Mouse (Mus musculus): ENCODE data around the gene Myog.

Myog gene

DNA sequence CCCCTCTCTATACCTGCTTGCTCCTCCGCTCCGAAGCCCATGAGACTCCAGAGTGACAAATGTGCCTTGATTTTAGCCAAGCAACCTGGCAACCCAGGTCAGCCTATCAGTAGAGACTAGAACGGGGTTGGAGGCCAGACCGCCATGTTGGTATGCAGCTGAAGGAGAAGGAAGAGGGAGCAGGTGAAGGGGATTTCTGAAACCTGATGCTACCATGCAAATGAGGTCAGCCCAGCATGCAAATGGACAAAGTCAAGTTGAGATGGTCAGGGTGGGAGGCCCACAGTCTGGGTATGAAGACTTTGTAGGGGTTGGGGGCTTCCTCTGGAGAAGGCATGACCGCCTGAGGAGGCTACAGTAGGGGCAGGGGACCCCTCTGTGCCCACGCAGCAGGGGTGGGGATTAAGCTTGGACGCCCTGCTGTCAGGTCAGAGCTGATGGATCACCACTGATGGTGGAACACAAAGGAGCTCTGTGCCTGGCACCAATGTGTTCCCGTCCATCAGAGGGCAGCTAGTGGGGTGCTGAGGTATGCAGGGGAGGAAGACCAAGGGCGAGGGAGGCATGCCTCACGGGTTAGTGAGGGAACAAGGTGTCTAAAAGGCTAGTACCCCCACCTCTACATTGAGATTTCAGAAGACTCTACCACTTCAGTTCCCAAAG is 4.2 kb upstream of the Myog start:
- DNase-seq (ENCODE audit: low read depth) = no peak

DNA sequence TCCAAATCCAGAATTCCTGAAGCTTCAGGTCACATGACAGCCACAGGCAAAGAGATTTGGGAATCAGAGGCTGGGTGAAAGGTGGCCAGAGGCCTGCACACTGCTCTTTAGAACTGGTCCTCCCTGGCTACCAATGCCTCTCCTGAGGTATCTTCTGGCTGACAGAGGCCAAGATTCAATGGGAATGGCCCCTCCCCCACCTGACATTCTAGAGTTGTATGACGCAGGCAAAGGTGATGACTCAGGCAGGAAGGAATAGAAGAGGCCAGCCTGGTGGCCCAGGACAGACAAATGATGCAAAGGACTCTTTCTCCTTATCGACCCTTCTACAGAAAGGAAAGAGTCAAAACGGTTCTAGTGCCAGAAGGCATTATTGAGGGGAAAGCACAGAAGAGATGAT is 1.6 kb upstream of the Myog start:
- no peak for DNase-seq (ENCODE audit: low read depth)

DNA sequence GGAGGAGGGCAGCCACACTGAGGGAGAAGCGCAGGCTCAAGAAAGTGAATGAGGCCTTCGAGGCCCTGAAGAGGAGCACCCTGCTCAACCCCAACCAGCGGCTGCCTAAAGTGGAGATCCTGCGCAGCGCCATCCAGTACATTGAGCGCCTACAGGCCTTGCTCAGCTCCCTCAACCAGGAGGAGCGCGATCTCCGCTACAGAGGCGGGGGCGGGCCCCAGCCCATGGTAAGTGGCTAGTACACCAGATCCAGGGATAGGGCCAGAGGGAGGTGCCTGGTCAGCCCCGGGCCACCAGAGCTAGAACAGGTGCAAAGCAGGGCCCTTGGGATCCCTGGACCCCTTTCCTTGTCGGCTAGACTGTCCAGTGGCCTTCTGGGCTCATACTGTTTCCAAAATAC is 511 bp downstream of the Myog start:
- DNase-seq (ENCODE audit: low read depth) = no peak

DNA sequence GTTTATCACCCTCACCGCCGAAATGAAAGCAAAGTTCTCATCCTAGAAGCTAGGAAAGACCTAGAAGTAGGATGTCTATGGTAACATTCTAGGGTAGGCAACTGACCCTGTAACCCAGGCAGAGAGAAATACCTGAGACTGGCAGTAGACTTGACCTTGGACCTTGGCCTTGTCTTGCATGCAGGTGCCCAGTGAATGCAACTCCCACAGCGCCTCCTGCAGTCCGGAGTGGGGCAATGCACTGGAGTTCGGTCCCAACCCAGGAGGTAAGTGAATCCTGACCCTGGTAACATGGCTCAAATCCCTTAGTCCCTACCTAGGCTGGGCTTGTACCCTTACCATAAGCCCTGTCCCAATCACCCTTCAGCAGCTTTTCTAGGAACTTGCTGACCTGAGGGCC is 1.1 kb downstream of the Myog start:
- DNase-seq (ENCODE audit: low read depth) = no peak

DNA sequence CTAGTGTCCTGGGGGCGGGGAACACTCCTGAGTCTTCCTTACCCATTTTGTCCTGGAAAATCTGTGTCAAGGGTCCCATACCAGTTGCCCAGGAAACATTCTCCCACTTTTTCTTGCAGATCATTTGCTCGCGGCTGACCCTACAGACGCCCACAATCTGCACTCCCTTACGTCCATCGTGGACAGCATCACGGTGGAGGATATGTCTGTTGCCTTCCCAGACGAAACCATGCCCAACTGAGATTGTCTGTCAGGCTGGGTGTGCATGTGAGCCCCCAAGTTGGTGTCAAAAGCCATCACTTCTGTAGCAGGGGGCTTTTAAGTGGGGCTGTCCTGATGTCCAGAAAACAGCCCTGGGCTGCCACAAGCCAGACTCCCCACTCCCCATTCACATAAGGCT is 1.8 kb downstream of the Myog start:
- no peak for DNase-seq (ENCODE audit: low read depth)

DNA sequence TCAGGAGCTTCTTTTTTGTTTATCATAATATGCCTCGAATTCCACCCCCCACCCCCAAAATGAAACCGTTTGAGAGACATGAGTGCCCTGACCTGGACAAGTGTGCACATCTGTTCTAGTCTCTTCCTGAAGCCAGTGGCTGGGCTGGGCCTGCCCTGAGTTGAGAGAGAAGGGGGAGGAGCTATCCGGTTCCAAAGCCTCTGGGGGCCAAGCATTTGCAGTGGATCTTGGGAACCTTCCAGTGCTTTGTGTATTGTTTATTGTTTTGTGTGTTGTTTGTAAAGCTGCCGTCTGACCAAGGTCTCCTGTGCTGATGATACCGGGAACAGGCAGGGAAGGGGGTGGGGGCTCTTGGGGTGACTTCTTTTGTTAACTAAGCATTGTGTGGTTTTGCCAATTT is 2.3 kb downstream of the Myog start:
- DNase-seq (ENCODE audit: low read depth) = no peak

DNA sequence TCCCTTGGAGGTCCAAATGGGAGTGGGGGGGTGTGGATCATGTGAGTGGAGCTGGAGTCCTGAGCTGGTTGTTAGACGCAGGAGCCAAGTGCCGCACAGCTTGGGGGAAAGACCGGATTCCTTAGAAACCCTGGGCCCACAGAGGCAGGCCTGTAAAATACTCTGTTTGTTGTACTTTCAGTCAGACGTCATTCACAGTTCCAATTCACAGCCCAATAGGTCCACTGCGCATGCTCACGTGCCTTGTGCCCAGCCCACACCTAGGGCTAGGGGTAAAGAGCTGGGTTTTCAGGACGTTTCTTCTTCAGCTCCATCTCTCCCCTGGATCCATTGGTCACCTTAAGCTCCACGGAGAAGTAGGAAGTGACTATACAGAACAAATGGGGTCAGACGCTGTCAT is 2.8 kb downstream of the Myog start:
- no peak for DNase-seq (ENCODE audit: low read depth)

DNA sequence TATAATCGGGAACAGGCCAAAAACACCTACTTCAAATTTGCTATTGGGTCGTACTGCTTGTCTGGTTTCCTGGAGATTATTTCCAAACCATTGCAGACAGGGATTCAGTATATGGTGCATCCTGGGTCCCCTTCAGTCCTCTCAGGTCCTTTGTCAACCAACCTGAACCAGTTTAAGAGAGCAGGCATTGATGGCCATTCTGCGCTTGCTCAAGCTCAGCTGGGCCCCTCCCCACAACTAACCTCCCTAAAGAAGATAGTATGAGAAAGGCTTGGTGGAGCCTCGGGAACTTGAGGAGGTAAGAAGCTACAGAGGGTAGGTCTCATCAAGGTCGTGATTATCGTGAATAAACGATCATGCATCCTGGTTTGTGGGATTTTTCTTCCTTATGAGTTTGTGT is 3.5 kb downstream of the Myog start:
- no peak for DNase-seq (ENCODE audit: low read depth)

DNA sequence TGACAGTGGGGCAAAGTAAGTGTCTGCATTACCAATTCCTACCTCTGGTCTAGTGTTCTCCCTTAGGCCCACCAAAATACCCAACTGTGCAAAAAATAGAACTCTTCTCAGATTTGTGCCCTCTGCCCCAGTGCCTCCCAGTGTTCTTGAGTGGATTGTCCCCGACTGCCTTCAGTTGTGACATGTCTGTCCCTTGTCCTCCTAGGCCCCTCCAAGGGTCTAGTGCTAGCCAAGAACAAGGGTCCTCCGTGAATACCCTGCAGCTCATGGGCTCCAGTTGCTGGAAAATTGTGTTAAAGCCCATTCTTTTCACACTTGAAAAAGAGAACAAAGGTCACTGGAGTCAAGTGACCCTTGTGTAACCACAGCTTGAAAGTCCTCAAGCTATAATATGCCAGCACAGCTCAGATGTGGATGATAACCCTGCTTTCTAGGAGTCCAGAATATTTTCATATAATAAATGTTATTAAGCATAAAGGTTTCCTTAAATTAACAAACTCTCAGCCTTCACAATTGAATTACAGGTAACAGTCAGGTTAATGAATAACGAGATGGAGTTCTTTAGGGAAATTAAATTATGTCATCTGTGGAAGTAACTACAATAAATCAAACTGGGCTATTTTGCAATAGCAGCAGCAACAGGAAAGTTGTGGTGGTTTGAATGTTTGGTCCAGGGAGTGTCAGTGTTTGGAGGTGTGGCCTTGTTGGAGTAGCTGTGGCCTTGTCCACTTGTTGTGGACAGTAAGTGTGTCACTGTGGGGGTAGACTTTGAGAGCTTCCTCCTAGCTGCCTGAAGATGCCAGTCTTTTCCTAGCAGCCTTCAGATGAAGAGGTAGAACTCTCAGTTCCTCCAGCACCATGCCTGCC is 4.2 kb downstream of the Myog start:
- no peak for DNase-seq (ENCODE audit: low read depth)

DNA sequence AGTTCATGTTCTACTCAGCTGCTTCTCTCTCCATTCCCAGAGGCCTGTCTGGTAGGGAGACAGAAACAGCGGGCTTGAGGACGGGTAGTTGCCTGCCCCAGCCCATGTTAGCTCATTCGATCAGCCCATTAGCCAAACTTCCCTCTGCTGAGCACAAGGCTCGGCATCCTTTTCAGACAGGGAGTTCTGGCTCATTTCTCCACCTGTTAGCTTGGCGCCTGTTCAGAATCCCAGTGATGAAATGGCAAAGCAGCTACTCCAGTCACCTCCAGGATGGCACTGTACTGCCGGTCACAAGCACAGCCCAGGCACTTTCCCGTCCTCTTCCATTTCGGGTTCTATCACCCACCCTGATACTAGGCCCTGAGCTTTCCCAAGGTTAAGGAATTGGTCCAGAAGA is 7.5 kb downstream of the Myog start:
- no peak for DNase-seq (ENCODE audit: low read depth)

DNA sequence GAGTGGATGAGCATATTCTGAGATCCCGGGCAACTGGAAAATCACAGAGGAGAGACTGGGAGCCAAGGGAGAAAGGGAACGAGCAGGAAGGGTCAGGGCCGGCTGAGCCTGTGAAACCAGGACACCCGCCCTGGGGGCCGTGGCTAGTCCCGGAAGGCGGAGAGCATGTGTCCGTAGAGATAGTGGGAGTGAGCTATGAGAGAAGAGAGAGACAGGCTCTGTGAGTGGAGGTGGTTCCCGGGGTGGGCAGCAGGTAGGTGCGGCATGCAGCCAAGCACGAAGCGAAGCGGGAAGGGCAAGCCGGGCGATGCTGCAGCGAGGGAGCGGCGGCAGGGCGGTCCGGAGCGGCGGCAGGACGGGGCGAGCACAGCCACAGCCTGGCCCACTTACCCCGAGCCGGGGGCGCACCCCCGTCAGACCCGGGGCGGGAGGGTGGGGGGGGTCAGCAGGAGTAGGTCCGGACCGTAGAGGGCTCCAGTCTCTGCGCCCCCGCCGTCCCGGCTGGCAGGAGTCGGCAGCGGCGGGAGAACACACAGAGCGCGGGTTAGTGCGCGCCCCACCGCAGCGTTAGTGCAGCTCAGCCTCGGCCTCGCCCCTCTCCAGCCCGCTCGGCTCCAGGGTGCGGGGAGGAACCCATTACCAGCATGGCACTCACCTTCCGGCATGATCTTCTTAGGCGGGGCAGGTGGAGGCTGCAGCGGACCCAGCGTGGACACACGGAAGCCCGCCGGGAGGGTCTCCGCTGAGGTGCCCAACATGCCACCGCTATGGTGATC is 9.0 kb downstream of the Myog start:
- no peak for DNase-seq (ENCODE audit: low read depth)

DNA sequence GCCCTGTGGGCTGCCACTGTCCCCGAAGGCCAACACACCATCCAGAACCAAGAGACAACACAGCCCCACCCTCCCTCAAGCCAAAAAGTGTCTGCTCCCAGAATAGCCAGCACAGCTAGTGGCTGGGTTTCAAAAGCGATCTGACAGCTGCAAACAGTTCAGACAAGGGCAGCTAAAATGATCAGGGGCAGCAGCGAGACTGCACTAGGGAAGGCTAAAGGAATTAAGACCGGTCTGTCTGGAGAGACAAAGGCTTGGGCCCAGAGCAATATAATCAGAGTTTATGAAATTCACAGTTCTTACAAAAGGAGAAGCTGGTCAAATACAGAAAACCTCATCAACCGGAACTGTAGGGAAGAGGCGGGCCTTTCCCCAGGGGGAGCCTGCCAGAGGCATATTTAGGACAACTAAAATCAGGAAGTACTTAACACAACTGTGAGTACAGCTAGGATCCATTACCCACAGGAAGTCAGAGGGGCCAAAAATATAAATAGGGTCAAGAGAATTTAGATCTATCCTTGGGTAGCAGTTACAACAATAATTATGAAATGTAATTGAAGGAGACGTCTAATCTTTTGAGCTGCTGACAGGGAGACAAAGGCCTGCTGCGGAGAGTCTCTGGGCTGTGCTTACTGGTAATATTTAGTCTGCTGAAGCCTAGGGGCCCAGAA is 12.9 kb downstream of the Myog start:
- DNase-seq (ENCODE audit: low read depth) = peak; percentile 48

DNA sequence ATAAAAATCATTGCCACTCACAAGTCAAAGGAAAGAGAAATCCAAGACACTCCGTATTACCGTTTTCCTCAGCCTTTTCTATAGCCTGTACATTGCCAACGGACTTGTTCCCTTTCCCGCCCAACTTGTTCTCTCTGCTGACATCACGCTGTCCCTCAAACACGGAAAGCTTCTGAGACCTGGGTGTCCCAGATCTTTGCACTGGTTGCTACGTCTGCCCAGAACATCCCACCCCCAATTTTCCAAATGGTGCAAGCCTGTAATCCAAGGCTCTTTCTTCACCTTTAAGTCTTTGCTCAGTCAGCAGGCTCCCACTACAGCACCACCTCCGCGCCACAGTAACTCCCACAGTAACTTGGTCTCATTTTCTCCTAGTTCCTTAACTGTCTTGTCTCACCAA is 15.2 kb downstream of the Myog start:
- no peak for DNase-seq (ENCODE audit: low read depth)

DNA sequence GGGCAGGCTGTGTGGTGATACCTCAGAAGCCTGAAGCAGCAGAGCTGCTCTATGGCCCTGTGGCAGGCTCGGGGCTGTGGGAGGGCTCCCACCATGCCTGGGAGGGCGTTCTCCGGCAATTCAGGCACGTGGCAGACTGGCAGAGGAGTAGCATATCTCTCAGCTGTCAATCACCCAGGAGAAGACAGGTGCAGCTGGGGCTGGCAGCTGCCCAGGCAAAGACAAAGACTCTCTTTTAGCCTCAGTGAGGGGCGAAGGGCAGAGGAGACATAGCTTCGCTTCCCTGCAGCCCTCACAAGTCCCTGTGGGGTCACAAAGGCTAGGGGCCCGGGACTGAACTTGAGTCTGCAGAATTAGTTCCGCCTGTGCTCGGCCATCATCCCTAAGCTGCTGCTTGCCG is 17.6 kb downstream of the Myog start:
- no peak for DNase-seq (ENCODE audit: low read depth)

DNA sequence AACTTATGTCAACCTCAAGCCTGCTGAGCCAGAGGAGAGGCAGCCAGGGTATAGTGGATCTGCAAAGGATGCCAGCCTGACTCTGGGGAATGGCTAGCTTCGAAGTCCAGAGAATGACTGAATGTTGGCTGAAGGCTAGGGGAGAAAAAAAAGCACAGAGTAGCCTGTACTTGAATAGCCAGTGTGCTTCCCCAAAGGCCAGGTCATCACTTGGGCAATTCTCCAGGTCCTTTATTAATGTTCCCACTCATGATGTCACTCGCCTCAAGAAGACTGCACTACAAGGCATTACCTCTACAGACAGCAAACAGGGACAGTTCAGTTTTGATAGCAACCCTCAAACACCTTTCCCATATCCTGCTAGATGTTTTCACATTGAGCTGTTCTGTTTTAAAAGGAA is 20.5 kb downstream of the Myog start:
- DNase-seq (ENCODE audit: low read depth) = no peak

DNA sequence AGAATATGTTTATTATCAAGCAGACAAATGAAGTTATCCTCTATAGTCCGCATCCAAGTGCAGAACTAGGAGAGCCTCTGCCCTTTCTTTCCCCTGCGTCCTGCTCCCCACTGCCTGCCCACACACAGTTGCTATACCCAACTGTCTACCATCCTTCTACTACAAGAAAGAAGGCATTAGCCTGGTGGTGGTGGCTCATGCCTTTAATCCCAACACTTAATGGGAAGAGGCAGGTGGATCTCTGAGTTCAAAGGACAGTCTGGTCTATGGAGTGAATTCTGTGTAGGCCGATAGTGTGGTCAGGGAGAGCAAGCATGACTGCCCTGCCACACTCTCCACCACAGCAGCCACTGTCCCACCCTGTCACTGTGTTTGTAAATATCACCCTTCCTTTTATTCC is 20.9 kb downstream of the Myog start:
- DNase-seq (ENCODE audit: low read depth) = no peak

DNA sequence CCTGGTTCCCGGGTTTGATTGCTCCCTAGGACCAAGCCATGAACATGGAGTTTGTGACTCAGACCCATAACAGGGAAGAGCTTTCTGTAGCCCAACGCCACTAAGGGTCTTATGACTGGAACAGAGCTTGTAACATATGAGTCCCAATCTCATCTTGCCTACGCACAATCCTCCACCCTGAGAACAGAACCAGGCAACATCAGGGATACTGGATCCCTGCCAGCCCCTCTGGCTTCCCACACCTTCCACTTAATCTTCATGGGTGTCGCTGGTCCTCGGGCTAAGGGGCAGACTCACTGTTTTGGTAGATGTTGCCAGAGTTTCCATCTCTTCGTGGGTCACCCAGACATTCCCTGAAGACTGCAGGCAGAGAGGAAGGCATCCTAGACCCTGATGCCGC is 22.0 kb downstream of the Myog start:
- no peak for DNase-seq (ENCODE audit: low read depth)

DNA sequence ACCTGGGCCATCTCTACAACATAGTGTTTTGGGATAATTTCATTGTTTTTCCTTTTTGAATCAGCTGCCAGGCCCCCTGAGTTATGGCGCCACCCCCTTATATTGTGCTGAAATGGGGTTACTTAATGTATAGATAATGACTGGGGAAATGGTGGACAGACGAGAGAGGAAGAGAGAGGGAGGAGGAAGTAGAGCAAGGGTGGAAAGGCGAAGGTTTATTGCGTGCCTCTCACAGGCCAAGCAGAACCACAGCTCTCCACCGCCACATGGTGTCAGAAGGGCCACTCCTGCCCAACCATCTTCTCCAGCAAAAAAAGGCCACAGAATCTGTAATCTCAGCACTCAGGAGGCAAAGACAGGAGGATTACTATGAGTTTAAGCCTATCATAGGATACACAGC is 25.4 kb downstream of the Myog start:
- DNase-seq (ENCODE audit: low read depth) = no peak

DNA sequence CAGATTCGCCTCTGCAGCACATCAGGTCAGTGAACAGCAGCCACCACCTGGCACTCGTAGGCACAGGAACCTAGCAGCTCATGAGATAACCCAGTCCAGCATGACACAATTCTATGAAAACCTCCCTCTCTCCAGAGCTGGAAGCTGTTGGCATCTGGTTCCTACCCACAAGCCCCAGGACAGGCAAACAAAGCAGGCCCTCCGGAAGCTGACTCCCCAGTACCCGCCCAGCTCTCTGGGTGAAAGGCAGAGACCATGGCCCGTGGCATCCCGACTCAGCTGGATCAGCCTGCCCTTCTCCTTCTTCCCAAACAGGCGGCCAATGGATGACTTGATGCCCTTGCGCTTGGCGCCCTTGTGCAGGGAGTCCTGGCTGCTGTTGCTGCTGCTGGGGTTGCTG is 26.6 kb downstream of the Myog start:
- DNase-seq (ENCODE audit: low read depth) = no peak

DNA sequence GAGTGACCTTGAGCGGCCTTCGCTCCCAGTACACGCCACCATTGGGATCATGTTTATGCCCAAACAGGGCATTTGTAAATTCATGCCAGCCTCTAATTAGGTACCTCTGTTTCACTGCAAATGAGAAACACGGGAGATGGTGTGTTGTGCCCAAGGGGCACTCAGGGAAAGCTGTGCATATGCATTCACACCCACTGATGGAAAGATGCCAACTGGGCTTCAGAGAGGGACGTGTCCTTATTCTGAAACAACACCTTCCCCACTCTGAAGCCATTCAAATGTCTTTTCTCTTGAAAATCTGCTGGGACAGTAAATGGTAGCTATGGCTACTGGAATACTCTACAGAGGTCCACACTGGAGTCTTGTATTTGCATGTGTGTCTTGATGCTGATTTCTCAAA is 28.5 kb downstream of the Myog start:
- no peak for DNase-seq (ENCODE audit: low read depth)

DNA sequence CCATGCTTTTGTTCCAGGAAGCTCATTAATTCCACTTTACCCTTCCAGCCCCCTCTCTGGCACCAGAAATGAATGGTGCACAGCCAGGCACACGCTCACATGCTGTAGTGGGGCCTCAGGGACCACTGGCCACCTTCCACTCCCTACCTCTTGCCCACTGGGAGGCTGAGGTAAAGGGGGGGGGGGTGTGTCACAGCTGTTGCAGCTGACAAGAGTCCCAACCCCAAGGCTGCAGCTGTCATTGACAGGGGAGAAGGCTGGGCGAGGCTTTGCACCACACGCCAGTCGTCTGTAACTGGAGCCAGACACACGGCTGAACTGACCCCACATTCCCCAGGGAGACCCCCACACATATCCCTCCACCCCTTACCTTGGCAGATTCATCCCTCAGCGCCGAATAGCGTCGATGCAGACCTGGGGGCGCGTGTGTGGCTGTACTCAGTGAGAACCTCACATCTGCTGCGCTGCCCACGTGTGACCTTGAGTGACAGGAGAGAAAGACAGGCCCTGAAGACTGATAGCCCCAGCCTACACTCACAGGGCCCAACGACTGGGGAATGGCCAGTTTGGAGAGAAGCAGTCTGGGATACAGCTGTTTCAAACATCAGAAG is 31.0 kb downstream of the Myog start:
- DNase-seq (ENCODE audit: low read depth) = no peak

DNA sequence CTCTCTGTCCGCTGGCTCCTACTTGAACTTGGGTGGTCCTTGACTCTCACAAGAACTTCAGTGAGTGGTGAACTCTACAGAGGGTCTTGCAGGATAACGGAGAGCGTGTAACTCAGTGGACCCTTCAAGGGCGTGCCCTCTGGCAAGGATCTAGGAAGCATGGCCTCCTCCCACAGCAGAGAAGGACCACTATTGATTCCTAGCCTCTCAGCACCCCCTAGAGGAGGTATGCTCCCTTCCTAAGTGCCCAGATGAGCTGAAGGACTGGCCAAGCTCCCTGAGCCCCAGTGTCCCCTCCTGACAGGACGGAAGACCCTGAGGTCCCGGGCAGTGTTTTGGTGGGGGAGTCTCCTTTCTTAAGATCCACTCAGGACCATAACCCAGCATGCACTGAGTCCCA is 32.8 kb downstream of the Myog start:
- no peak for DNase-seq (ENCODE audit: low read depth)

All from c-Kit-positive CD71-negative TER-119-negative erythroid progenitor cells, embryonic 14.5 days (primary cell).